Mouse (Mus musculus): Measurements from ENCODE around the gene Nif3l1. TPM values are rescaled to one million over a fixed set of nuclear protein-coding genes. Genes with fewer than 3 reads are reported as not detected.
A peak's percentile ranks its signal among the peaks of the same experiment; 100 is the strongest.

Nif3l1 gene
- 44.7 and 46.7 TPM in 2 replicates for polyA plus RNA-seq (2015; fragmentation: Nextera tagmentation; extraction: Ambion mirVana)

DNA sequence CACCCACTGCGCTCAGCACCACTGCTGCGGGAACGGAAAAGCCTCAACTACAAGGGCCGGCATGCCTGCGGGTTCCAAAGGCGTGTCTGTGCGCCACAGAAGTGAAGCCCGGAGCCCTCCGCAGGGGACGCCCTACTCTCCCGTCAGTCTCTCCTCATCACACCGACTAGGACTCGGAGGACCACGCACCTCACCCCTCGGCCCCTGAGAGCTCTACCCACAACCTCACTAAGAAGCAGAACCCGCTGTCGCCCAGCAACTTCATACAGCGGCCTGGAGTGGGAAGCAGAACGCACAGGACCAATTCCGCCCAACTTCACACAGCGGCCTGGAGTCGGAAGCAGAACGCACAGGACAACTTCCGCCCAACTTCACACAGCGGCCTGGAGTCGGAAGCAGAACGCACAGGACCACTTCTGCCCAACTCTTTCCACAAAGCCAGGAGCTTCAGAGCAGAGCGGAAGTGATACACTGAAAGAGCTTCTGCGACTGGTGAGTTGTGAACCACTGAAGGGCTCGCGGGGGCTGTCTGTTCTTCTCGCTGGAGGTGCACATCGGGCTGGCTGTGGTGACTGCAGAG, at the start of gene Nif3l1, which contains the start of gene Ppil3:
Gene Nif3l1, plus strand, starts transcription at position 9 of the 580 bp plus-strand sequence.
Gene Ppil3, minus strand, starts transcription at position 344 of the 580 bp plus-strand sequence.
- Histone ChIP-seq H3K27me3 (no peaks in the 10 kb centered on the region), H3K36me3 (peaks cover 46% of the 10 kb centered on the region), H3K4me3 (replicated peaks) (peak within 1 kb of the TSS; percentile 62), H3K9me3 (replicated peaks) (no peaks in the 10 kb centered on the region), H3K27ac (peak within 1 kb of the TSS; percentile 94), H3K4me2 (peak within 1 kb of the TSS; percentile 75), H3K9ac (peak within 1 kb of the TSS; percentile 72), H3K4me1 (peaks cover 26% of the 10 kb centered on the region)
- 0% methylated on average over 33 of the region's 33 CpGs for WGBS
- ATAC-seq (replicated peaks; ENCODE audit: low FRiP score) = peak; percentile 97

DNA sequence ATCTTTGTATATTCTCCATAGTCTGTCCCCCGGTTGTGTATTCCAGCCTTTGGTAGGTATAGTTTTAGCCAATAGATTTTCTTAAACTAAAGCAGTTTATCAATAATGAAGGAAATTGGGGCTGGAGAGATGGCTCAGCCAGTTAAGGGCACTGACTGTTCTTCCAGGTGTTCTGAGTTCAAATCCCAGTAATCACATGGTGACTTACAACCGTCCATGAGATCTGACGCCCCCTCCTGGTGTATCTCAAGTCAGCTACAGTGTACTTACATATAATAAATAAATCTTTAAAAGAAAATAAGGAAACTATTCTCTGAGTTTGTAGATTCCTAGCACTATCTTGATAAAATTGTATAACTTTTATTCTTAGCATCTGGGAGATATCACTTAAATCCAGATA, 49.6 kb upstream of the Nif3l1 start:
- no peaks in the 10 kb centered on the region for H3K27me3 ChIP-seq
- no peak overlapping the region for H3K27ac ChIP-seq
- H3K4me3 ChIP-seq (replicated peaks) = no peak overlapping the region
- H3K9ac ChIP-seq = no peak overlapping the region
- WGBS = 90% methylated on average over 3 of the region's 3 CpGs
- H3K36me3 ChIP-seq = peaks cover 57% of the 10 kb centered on the region
- ATAC-seq (replicated peaks; ENCODE audit: low FRiP score) = no peak
- H3K4me1 ChIP-seq = peaks cover 22% of the 10 kb centered on the region
- no peaks in the 10 kb centered on the region for H3K9me3 ChIP-seq (replicated peaks)
- H3K4me2 ChIP-seq = no peak overlapping the region

DNA sequence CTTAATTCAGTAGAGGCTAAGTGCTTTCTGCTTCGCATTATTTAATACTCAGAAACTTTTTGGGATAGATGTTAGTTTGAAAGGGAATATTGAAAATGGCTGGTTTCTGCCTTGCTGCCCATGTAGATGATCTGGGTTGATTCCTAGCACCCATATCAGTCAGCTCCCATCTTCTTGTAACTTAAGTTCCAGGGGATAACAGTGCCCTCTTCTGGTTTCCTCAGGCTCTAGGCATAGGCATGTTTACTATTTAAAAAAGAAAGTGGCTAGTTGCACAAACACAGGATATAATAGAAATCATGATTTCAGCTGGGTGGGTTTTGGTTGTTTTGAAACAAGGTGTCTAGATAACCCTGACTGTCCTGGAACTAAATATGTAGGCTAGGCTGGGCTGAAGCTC, 48.8 kb upstream of the Nif3l1 start:
- H3K4me2 ChIP-seq = no peak overlapping the region
- no peaks in the 10 kb centered on the region for H3K27me3 ChIP-seq
- H3K36me3 ChIP-seq = peaks cover 66% of the 10 kb centered on the region
- WGBS = 98% methylated on average over 1 of the region's 1 CpGs
- no peak overlapping the region for H3K9ac ChIP-seq
- no peaks in the 10 kb centered on the region for H3K9me3 ChIP-seq (replicated peaks)
- no peak for ATAC-seq (replicated peaks; ENCODE audit: low FRiP score)
- H3K4me3 ChIP-seq (replicated peaks) = no peak overlapping the region
- no peak overlapping the region for H3K27ac ChIP-seq
- H3K4me1 ChIP-seq = peaks cover 19% of the 10 kb centered on the region

DNA sequence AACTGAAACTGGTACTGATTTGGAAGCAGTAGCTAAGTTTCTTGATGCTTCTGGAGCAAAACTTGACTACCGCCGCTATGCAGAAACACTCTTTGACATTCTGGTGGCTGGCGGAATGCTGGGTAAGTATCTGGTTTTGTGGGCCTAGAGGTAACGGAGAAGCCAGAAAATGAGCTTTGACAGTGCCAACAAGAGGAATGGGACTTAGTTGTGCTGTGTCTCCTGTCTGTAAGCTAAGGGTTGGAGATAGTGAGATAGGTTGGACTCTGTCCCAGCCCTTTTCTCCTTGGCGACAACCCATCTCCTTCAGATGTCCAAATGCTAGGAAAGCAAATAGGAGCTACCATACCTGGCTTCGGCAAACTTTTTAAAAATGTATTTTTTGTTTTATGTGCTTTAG, 47.2 kb upstream of the Nif3l1 start:
- Histone ChIP-seq H3K4me1 (peaks cover 12% of the 10 kb centered on the region; the same call in 1 of the 2 replicates), H3K9ac (no peak overlapping the region), H3K4me3 (replicated peaks) (no peak overlapping the region), H3K36me3 (peaks cover 81% of the 10 kb centered on the region), H3K4me2 (no peak overlapping the region), H3K9me3 (replicated peaks) (no peaks in the 10 kb centered on the region), H3K27me3 (no peaks in the 10 kb centered on the region), H3K27ac (no peak overlapping the region)
- no peak for ATAC-seq (replicated peaks; ENCODE audit: low FRiP score)
- 95% methylated on average over 6 of the region's 6 CpGs for WGBS

DNA sequence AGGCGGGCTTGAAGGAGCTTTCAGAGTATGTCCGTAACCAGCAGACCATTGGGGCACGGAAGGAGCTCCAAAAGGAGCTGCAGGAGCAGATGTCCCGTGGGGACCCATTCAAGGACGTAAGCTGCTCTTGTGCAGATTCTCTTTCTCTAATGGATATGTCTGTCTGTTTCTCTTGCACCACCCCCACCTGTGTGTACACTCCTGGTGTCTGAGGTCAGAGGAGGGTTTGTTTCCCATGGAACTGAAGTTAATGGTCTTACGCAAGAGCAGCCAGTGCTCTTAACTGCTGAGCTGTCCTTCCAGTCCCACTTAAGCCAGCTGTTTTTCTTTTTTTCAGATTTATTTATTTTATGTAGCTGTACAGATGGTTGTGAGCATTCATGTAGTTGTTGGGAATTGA, 43.6 kb upstream of the Nif3l1 start:
- Histone ChIP-seq H3K36me3 (peaks cover 94% of the 10 kb centered on the region), H3K9me3 (replicated peaks) (no peaks in the 10 kb centered on the region), H3K4me1 (no peaks in the 10 kb centered on the region), H3K27ac (no peak overlapping the region), H3K4me3 (replicated peaks) (no peak overlapping the region), H3K4me2 (no peak overlapping the region), H3K9ac (no peak overlapping the region), H3K27me3 (no peaks in the 10 kb centered on the region)
- WGBS = 91% methylated on average over 6 of the region's 6 CpGs
- no peak for ATAC-seq (replicated peaks; ENCODE audit: low FRiP score)

DNA sequence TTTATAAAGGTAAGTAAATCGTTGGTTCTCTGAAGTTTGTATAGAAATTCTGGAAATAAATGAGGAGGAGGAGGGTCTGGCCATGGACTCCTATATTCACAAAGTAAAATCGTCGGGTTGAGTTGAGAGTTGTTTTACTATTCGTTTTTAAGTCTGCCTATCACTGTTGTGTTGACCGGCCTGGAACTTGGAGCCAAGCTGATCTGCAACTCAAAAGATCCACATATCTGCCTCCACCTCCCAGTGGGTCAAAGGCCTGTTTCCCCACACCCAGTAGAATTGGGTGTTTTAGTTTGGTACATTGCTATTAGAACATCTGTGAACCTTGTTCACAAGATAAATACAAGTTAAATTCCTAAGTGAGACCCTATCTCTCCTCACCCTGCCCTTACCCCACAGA, 41.2 kb upstream of the Nif3l1 start:
- H3K4me2 ChIP-seq = no peak overlapping the region
- 96% methylated on average over 5 of the region's 5 CpGs for WGBS
- no peaks in the 10 kb centered on the region for H3K9me3 ChIP-seq (replicated peaks)
- H3K27me3 ChIP-seq = no peaks in the 10 kb centered on the region
- H3K36me3 ChIP-seq = peaks cover 84% of the 10 kb centered on the region
- no peak overlapping the region for H3K9ac ChIP-seq
- no peak overlapping the region for H3K4me3 ChIP-seq (replicated peaks)
- H3K27ac ChIP-seq = no peak overlapping the region
- ATAC-seq (replicated peaks; ENCODE audit: low FRiP score) = no peak
- no peaks in the 10 kb centered on the region for H3K4me1 ChIP-seq

DNA sequence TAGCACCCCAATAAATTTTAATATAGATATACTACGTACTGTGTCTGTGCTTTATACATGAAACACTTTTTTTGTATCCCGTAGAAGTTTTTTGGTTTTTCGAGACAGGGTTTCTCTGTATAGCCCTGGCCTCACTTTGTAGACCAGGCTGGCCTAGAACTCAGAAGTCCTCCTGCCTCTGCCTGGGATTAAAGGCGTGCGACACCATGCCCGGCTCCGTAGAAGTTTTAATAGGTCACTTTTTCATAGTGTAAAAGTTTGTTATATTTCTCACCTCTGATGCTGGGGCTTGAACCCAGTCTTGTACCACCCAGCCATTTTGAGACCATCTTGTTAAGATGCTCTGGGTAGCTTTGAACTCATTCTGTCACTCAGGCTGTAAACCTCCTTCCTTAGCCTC, 37.6 kb upstream of the Nif3l1 start:
- Histone ChIP-seq H3K4me2 (no peak overlapping the region), H3K27me3 (no peaks in the 10 kb centered on the region), H3K27ac (no peak overlapping the region), H3K36me3 (peaks cover 77% of the 10 kb centered on the region), H3K4me1 (no peaks in the 10 kb centered on the region), H3K9me3 (replicated peaks) (no peaks in the 10 kb centered on the region), H3K4me3 (replicated peaks) (no peak overlapping the region), H3K9ac (no peak overlapping the region)
- 98% methylated on average over 7 of the region's 7 CpGs for WGBS
- no peak for ATAC-seq (replicated peaks; ENCODE audit: low FRiP score)

DNA sequence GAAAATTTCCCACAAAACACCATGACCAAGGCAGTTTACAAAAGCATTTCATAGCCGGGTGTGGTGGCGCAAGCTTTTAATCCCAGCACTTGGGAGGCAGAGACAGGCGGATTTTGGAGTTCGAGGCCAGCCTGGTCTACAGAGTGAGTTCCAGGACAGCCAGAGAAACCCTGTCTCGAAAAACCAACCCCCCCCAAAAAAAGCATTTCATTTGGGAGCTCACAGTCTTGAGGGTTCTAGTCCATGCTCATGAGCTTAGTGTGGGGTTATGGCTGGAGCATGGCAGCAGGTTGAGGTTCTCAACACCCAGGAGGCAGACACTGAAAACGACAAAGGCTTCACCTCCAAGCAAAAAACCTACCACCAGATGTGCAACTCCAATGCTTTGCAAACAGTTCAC, 36.8 kb upstream of the Nif3l1 start:
- no peaks in the 10 kb centered on the region for H3K4me1 ChIP-seq
- 89% methylated on average over 6 of the region's 6 CpGs for WGBS
- ATAC-seq (replicated peaks; ENCODE audit: low FRiP score) = no peak
- H3K4me3 ChIP-seq (replicated peaks) = no peak overlapping the region
- no peaks in the 10 kb centered on the region for H3K9me3 ChIP-seq (replicated peaks)
- no peak overlapping the region for H3K27ac ChIP-seq
- H3K4me2 ChIP-seq = no peak overlapping the region
- no peak overlapping the region for H3K9ac ChIP-seq
- no peaks in the 10 kb centered on the region for H3K27me3 ChIP-seq
- peaks cover 77% of the 10 kb centered on the region for H3K36me3 ChIP-seq

DNA sequence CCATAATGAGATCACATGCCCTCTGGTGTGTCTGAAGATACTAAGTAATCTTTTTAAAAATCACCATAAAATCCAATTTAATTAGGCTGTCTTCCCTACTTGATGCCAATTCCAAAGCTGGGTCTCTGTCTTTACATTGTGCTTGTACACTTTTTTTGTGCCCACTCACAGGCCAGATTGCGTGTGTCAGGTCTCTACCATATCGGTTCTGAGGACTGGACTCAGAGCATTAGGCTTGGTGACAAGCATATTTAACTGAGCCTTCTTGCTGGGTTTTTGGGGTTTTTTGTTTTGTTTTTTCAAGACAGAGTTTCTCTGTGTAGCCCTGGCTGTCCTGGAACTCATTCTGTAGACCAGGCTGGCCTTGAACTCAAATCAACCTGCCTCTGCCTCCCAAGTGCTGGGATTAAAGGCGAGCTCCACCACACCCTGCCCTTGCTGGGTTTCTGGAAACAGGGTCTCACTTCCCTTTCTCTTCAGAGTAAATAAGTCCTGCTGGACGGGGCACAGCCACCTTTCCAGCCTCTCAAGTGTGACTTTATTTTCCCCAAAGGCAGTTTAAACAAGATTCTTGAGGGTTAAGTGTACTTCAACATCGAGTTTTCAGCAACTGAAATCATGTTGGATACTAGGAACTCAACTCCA, 35.3 kb upstream of the Nif3l1 start:
- H3K4me3 ChIP-seq (replicated peaks) = no peak overlapping the region
- H3K9ac ChIP-seq = no peak overlapping the region
- peaks cover 78% of the 10 kb centered on the region for H3K36me3 ChIP-seq
- peak; percentile 33; the same call in 1 of the 2 replicates for ATAC-seq (replicated peaks; ENCODE audit: low FRiP score)
- no peaks in the 10 kb centered on the region for H3K27me3 ChIP-seq
- WGBS = 79% methylated on average over 5 of the region's 5 CpGs
- no peak overlapping the region for H3K4me2 ChIP-seq
- no peaks in the 10 kb centered on the region for H3K4me1 ChIP-seq
- no peak overlapping the region for H3K27ac ChIP-seq
- no peaks in the 10 kb centered on the region for H3K9me3 ChIP-seq (replicated peaks)

DNA sequence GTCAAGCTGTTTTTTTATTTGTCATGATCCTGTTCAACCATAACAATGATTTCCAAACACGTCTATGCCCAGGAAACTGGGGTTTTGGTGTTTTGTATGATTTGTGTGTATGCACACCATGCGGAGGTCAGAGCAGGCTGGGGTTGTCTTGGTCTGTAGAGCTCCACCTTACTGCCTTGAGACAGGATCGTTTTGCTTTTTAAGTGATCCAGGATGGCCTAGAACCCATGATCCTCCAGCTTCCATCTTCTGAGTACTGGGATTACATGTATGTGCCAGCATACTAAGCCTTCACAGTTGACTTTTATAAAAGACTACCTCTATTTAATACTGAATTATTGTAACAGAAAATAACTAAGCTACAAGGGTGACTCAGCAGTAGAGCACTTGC, 34.8 kb upstream of the Nif3l1 start:
- Histone ChIP-seq H3K4me1 (no peaks in the 10 kb centered on the region), H3K27me3 (no peaks in the 10 kb centered on the region), H3K4me3 (replicated peaks) (no peak overlapping the region), H3K9me3 (replicated peaks) (no peaks in the 10 kb centered on the region), H3K9ac (no peak overlapping the region), H3K4me2 (no peak overlapping the region), H3K36me3 (peaks cover 78% of the 10 kb centered on the region), H3K27ac (no peak overlapping the region)
- ATAC-seq (replicated peaks; ENCODE audit: low FRiP score) = no peak; the same call in 1 of the 2 replicates
- 80% methylated on average over 3 of the region's 3 CpGs for WGBS

DNA sequence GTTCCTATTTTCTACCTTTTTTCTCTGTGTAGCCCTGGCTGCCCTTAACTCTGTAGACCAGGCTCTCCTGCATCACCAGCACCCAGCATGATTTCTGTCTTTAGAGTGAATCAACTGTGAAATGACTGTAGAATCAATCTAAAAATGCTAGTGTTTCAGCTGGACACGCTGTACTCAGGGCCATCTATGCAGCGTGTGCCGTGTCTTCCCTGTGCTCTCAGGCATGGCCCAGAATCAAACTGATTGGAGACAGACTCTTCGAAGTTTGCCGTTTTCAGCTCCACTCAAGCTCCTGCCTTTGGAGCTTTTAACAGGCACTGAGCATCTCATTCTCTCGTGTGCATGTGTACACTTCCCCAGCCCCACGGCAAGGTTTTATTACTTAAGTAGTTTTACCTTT, 34.2 kb upstream of the Nif3l1 start:
- H3K36me3 ChIP-seq = peaks cover 78% of the 10 kb centered on the region
- no peak overlapping the region for H3K4me3 ChIP-seq (replicated peaks)
- H3K27me3 ChIP-seq = no peaks in the 10 kb centered on the region
- no peak overlapping the region for H3K27ac ChIP-seq
- no peaks in the 10 kb centered on the region for H3K9me3 ChIP-seq (replicated peaks)
- H3K4me1 ChIP-seq = no peaks in the 10 kb centered on the region
- no peak for ATAC-seq (replicated peaks; ENCODE audit: low FRiP score)
- H3K9ac ChIP-seq = no peak overlapping the region
- WGBS = 90% methylated on average over 7 of the region's 7 CpGs
- no peak overlapping the region for H3K4me2 ChIP-seq

DNA sequence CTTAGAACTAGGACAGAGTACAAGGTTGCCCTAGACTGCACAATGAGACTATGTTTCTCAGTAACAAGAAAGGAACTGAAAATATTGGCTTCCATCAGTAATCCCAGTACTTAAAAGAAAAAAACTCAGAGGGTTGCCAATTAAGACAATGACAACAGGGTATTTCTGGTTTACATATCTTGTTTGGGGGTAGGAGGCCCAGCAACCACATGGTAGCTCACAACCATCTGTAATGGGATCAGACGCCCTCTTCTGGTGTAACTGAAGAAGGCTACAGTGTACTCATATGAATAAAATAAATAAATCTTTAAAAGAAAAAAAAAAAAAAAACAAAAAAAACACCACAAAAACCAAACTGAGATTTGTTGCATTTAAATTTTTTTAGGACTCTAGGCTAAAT, 29.5 kb upstream of the Nif3l1 start:
- no peak overlapping the region for H3K4me3 ChIP-seq (replicated peaks)
- no peak overlapping the region for H3K4me2 ChIP-seq
- no peaks in the 10 kb centered on the region for H3K27me3 ChIP-seq
- H3K36me3 ChIP-seq = peaks cover 91% of the 10 kb centered on the region
- H3K9ac ChIP-seq = no peak overlapping the region
- H3K27ac ChIP-seq = no peak overlapping the region
- ATAC-seq (replicated peaks; ENCODE audit: low FRiP score) = no peak
- H3K9me3 ChIP-seq (replicated peaks) = no peaks in the 10 kb centered on the region
- 0 out of 2 replicates have a peak, but pooled peaks cover 7% of the 10 kb centered on the region for H3K4me1 ChIP-seq
- 16% methylated on average over 1 of the region's 1 CpGs for WGBS
